Mouse (Mus musculus) heart, embryonic 13.5 days (tissue): ENCODE results near the gene Pak6. TPM values are rescaled to one million over a fixed set of nuclear protein-coding genes. Genes with fewer than 3 reads are reported as not detected.
A peak's percentile ranks its signal among the peaks of the same experiment; 100 is the strongest.
"Not testable (repeated sequence)": the region's sequence is repeated elsewhere in the genome, so short reads cannot be mapped to it uniquely, and the experiment has no call there.

Experiments
- ATAC-seq: fragments of 200-750 bp; cut with Nextera tagmentation; 2 replicates; pipeline ENCODE4 v1.8.0; 2017; ENCODE audit warnings: moderate TSS enrichment; ENCODE audit not compliant: insufficient number of reproducible peaks, low FRiP score, low TSS enrichment; ENCODE audit errors: extremely low read depth
- H3K27ac ChIP-seq: fragments of 300-500 bp; sonication (generic); replicated peaks from 2 replicates; pipeline ENCODE4 v1.5.1; 2015; ENCODE audit warnings: moderate library complexity, mild to moderate bottlenecking, inconsistent platforms
- H3K27me3 ChIP-seq: fragments of 300-500 bp; sonication (generic); replicated peaks from 2 replicates; pipeline ENCODE4 v1.6.1; 2015; ENCODE audit warnings: mild to moderate bottlenecking, inconsistent platforms
- H3K36me3 ChIP-seq: fragments of 300-500 bp; sonication (generic); 2 replicates; pipeline ENCODE4 v1.6.1; 2015; ENCODE audit warnings: mild to moderate bottlenecking, inconsistent platforms
- H3K4me1 ChIP-seq: fragments of 300-500 bp; sonication (generic); 2 replicates; pipeline ENCODE4 v1.6.1; 2015; ENCODE audit warnings: inconsistent platforms
- H3K4me2 ChIP-seq: fragments of 300-500 bp; sonication (generic); 2 replicates; pipeline ENCODE4 v1.6.1; 2015; ENCODE audit warnings: inconsistent platforms, mild to moderate bottlenecking, moderate library complexity
- H3K4me3 ChIP-seq: fragments of 300-500 bp; sonication (generic); 2 replicates; pipeline ENCODE4 v1.5.1; 2015; ENCODE audit warnings: moderate library complexity, mild to moderate bottlenecking, inconsistent platforms
- H3K9ac ChIP-seq: fragments of 300-500 bp; sonication (generic); 2 replicates; pipeline ENCODE4 v1.6.1; 2015; ENCODE audit warnings: inconsistent platforms, mild to moderate bottlenecking, moderate library complexity
- H3K9me3 ChIP-seq: fragments of 300-500 bp; sonication (generic); 2 replicates; pipeline ENCODE4 v1.6.1; 2016; ENCODE audit warnings: inconsistent platforms
- WGBS: fragments of 180-500 bp; shearing (Covaris S2); methylation state at CpG from one replicate; pipeline ENCODE4 v1.1.7; 2015; ENCODE audit warnings: mixed read lengths; 5-methylcytosine and 5-hydroxymethylcytosine counted together
- polyA plus RNA-seq: library from polyadenylated mRNA; unstranded; fragments of >200 nt; fragmentation: Nextera tagmentation; extraction: Ambion mirVana; gene quantifications from 2 replicates; pipeline ENCODE4 v1.2.1, GENCODE M21; 2015

Gene Pak6
- polyA plus RNA-seq, 1 experiment from 2014 or later = 7.5 TPM

- Histone ChIP-seq H3K4me1 (peaks cover 20% of the 10 kb centered on the region), H3K36me3 (peaks cover 72% of the 10 kb centered on the region), H3K9me3 (no peaks in the 10 kb centered on the region), H3K27ac (no peak overlapping the region), H3K9ac (no peak overlapping the region), H3K4me2 (no peak overlapping the region), H3K27me3 (no peaks in the 10 kb centered on the region), H3K4me3 (no peak overlapping the region)
- no peak for ATAC-seq
- 57% methylated on average over 3 of the region's 3 CpGs for WGBS
Observed at GRCm38 (mm10) chr2:118642942-118643341, 20.2 kb upstream of the Pak6 start.

DNA sequence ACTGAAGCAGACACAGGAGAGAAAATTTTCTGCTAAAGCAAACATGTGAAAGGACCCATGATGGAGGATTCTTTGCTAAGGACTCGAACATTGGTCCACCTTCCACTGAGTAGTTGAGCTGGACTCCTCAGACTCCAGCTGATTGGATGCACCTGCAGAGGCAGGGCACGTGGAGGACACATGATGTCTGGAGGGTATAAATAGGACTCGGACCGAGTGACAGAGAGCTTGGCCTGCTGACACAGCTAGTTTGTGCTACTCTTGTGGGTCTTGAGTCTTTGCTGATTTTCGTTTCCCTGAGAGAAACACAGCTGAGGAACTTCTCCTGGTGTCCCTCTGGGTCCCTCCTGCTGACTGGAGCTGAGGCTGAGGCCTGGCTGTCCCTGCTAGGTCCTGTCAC lies 16.4 kb upstream of the Pak6 start:
- H3K9me3 ChIP-seq = peaks cover 5% of the 10 kb centered on the region; the same call in 1 of the 2 replicates
- H3K27me3 ChIP-seq = no peaks in the 10 kb centered on the region
- no peak overlapping the region for H3K4me3 ChIP-seq
- ATAC-seq = no peak
- no peak overlapping the region for H3K9ac ChIP-seq
- peaks cover 9% of the 10 kb centered on the region; the same call in 1 of the 2 replicates for H3K4me1 ChIP-seq
- H3K4me2 ChIP-seq = no peak overlapping the region
- peak overlapping the region; percentile 15; the same call in 1 of the 2 replicates for H3K27ac ChIP-seq
- WGBS = 57% methylated on average over 5 of the region's 5 CpGs
- peaks cover 41% of the 10 kb centered on the region for H3K36me3 ChIP-seq

DNA sequence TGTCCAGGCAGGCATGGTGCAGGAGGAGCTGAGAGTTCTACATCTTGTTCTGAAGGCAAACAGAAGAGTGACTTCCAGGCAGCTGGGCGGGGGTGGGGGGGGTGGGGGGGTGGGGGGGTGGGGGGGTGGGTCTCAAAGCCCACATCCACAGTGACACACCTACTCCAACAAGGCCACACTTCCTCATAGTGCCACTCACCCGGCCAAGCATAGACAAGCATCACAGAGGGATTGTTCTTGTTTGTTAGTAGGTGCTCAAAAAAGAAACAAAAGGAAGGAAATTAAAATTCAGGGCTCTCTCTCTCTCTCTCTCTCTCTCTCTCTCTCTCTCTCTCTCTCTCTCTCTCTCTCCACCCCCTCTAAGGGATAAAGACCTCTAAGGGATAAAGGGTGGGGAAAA lies 12.4 kb upstream of the Pak6 start:
- H3K9me3 ChIP-seq, H3K4me3 ChIP-seq, H3K9ac ChIP-seq, H3K36me3 ChIP-seq, ATAC-seq, H3K27me3 ChIP-seq, H3K4me2 ChIP-seq, H3K27ac ChIP-seq: not testable (repeated sequence)
- 85% methylated on average over 2 of the region's 2 CpGs for WGBS
- peaks cover 13% of the 10 kb centered on the region; the same call in 1 of the 2 replicates for H3K4me1 ChIP-seq

DNA sequence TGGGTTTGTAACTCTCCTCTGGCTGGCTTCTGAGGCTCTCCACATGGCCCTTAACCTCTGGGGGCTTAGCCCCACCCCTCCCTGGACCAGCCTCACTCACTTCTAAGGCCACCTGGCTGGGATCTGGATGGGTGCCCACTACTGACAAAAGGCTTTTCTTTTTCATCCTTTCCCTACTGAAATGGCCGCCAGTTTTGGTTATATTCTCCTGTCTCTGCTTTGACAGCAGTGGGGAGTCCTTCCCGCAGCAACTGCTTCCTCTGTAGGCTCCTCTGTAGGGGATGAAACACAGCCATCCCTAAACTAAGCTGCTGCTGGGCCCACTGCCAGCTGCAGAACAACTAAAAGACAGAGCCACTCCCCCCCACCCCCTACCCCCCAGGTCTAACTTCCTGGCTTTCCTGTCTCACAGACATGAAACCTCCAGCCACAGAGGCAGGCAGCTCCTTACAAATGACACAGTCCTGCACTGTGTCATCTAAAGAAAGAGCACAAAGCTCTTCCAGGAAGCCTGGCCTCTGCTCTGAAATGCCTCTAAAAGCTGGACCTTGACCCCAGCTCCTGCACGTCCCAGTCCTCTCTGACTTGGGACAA lies 6.3 kb upstream of the Pak6 start:
- Histone ChIP-seq H3K9ac (peak overlapping the region; percentile 50; the same call in 1 of the 2 replicates), H3K4me3 (no peak overlapping the region), H3K9me3 (no peaks in the 10 kb centered on the region), H3K4me1 (peaks cover 48% of the 10 kb centered on the region), H3K27ac (peak overlapping the region; percentile 68), H3K27me3 (0 out of 2 replicates have a peak, but pooled peaks cover under 1% of the 10 kb centered on the region), H3K4me2 (no peak overlapping the region), H3K36me3 (no peaks in the 10 kb centered on the region)
- ATAC-seq = no peak
- WGBS = 32% methylated on average over 3 of the region's 3 CpGs

- ATAC-seq = peak; percentile 72
- 40% methylated on average over 4 of the region's 4 CpGs for WGBS
- H3K36me3 ChIP-seq = no peaks in the 10 kb centered on the region
- no peak overlapping the region for H3K9ac ChIP-seq
- H3K4me1 ChIP-seq = peaks cover 62% of the 10 kb centered on the region
- no peaks in the 10 kb centered on the region for H3K9me3 ChIP-seq
- H3K4me3 ChIP-seq = no peak overlapping the region
- peak overlapping the region; percentile 67; the same call in 1 of the 2 replicates for H3K4me2 ChIP-seq
- H3K27ac ChIP-seq = peak overlapping the region; percentile 78; the same call in 1 of the 2 replicates
- H3K27me3 ChIP-seq = peaks cover 13% of the 10 kb centered on the region
Observed at GRCm38 (mm10) chr2:118658457-118658856, 4.6 kb upstream of the Pak6 start.

DNA sequence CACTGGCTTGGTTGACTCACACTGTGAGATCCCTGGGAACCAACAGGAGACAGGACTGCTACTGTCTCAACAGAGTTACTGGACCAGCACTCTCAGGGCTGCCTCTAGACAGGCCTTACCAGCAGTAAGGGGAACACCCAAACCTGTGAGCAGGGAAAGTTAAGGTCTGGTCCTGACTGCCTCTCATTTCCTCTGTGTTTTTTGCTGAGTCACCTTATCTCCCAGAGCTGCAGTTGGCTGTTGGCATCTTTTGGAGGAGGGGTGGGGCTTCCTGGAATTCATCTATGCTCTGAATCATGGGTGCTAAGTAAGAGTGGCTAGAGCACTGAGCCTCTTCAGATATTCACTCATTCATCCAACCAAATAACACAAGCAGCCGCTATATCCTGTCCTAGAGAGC lies 4.0 kb upstream of the Pak6 start:
- Histone ChIP-seq H3K4me2 (peak overlapping the region; percentile 67), H3K4me3 (0 out of 2 replicates have a peak overlapping the region, but pooled peaks have one; percentile 50), H3K4me1 (peaks cover 68% of the 10 kb centered on the region), H3K36me3 (no peaks in the 10 kb centered on the region), H3K27me3 (peaks cover 18% of the 10 kb centered on the region), H3K27ac (peak overlapping the region; percentile 78), H3K9me3 (no peaks in the 10 kb centered on the region), H3K9ac (no peak overlapping the region)
- 63% methylated on average over 1 of the region's 1 CpGs for WGBS
- ATAC-seq = peak; percentile 56

GRCm38 (mm10) chr2:118659493-118659892 lies 3.6 kb upstream of the Pak6 start:
- ATAC-seq = no peak
- Histone ChIP-seq H3K4me3 (peak overlapping the region; percentile 50), H3K36me3 (no peaks in the 10 kb centered on the region), H3K4me1 (peaks cover 68% of the 10 kb centered on the region), H3K9me3 (no peaks in the 10 kb centered on the region), H3K4me2 (peak overlapping the region; percentile 67), H3K27me3 (peaks cover 22% of the 10 kb centered on the region), H3K27ac (peak overlapping the region; percentile 78), H3K9ac (peak overlapping the region; percentile 68; the same call in 1 of the 2 replicates)
- WGBS = 65% methylated on average over 12 of the region's 12 CpGs

DNA sequence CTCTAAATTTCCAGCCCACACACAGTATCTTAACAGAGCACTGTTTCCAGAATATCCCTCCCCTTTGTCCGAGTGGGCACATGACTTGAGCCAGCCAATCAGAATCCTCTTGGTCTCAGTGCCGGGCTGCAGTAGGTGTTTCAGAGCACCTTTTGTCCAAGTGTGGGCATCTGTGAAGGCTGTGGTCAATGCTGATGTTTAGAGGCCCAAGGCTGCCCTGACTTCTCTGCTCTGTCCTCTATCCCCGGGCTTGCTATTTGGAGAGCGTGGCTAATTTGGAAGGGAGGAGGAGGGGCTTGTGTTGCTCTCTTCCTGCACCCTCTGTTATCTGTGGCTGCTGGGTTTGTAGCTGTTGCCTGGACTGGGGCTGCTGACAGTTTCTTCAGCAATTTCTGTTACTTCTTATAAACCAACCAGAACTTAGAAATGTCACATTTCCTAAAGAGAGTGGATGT lies 3.1 kb upstream of the Pak6 start:
- Histone ChIP-seq H3K27ac (peak overlapping the region; percentile 78), H3K4me3 (peak overlapping the region; percentile 50), H3K4me1 (peaks cover 73% of the 10 kb centered on the region), H3K4me2 (peak overlapping the region; percentile 67), H3K9ac (peak overlapping the region; percentile 68), H3K9me3 (no peaks in the 10 kb centered on the region), H3K36me3 (no peaks in the 10 kb centered on the region), H3K27me3 (peaks cover 24% of the 10 kb centered on the region)
- peak; percentile 22; the same call in 1 of the 2 replicates for ATAC-seq
- WGBS = 0% methylated on average over 4 of the region's 4 CpGs

GRCm38 (mm10) chr2:118661891-118662290 lies 1.2 kb upstream of the Pak6 start:
- H3K4me3 ChIP-seq = no peak overlapping the region
- no peak overlapping the region for H3K27ac ChIP-seq

DNA sequence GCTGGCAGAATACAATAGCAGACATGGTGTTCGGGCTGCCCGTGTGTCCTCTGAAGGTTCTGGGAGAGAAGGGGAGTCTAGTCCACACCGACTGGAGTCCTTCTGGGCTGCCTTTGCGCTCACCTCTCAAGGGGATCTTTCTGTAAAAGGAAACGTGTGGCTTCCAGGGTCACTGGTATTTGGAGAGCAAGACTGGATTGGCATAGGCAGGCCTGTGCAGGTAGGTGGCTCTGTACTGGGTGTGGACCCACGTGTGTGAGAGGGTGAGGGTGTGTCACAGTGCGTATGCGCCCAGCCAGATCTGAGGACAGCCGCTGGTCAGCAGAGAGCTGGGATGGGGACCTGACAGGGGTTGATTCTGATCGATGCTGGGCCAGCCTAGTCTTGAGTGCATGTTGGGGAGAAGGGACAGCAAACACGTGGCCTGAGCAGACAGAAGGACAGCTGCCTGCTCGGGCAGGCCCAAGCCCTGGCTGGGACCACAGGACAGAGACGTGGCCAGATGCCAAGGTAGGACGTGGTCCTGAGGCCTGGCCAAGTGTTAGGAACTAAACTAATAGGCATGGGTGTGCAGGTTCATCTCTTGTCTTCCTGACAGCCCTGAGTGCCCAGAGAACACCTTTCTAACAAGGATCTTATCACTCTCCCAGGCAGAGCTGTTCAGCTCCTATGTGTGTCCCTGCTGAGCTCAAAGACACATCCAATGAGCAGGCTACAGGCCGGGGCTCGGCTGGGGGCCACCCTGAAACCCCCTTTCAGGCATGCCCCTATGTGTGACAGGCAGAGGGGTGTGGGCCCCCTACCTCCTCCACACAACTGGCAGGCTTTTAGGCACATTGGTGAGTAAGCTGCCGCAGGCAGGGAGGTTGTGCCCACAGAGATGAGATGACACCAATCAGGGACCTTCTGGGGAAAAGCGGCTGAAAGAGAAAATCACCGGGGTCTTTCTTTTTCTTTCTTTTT lies 982 bp downstream of the Pak6 start:
- 0 out of 2 replicates have a peak, but pooled peaks have one; percentile 17 for ATAC-seq
- Histone ChIP-seq H3K27ac (peak overlapping the region; percentile 25), H3K27me3 (peaks cover 28% of the 10 kb centered on the region), H3K4me1 (peaks cover 75% of the 10 kb centered on the region), H3K9me3 (no peaks in the 10 kb centered on the region), H3K9ac (peak overlapping the region; percentile 85), H3K4me3 (peak overlapping the region; percentile 61), H3K4me2 (peak overlapping the region; percentile 91), H3K36me3 (no peaks in the 10 kb centered on the region)
- WGBS = 36% methylated on average over 19 of the region's 19 CpGs

More at GRCm38 (mm10) chr2:118661891-118662290, 1.2 kb upstream of the Pak6 start:
- H3K4me2 ChIP-seq = no peak overlapping the region
- WGBS = 76% methylated on average over 9 of the region's 9 CpGs
- H3K27me3 ChIP-seq = peaks cover 28% of the 10 kb centered on the region
- ATAC-seq = no peak
- no peaks in the 10 kb centered on the region for H3K9me3 ChIP-seq
- peaks cover 82% of the 10 kb centered on the region for H3K4me1 ChIP-seq
- no peaks in the 10 kb centered on the region for H3K36me3 ChIP-seq
- H3K9ac ChIP-seq = no peak overlapping the region

DNA sequence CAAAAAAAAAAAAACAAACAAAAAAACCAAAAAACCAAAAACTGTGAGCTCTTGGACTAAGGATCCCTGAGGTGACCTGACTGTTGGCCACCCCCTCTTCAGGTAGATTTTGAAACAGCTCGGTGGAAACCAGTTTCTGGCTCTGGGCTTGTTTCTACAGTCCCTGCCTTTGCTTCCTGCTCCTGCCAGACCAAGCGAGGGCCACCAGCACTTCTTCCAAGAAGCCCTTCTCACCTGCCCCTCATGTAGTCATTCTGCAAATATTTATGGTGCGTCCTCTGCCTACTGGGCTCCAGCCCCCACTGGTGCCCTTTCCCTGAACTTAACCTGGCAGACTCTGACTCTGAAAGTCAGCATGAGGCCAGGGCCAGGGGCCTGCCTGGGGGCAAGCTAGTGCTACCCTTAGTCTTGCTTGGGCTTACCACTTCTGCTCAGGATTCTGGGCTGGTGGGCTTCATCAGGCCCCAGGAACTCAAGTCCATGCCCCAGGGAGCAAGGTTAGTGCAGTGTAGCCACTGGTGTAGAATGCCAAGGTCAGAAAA lies 1.9 kb downstream of the Pak6 start:
- Histone ChIP-seq H3K27ac (0 out of 2 replicates have a peak overlapping the region, but pooled peaks have one; percentile 28), H3K27me3 (peaks cover 28% of the 10 kb centered on the region), H3K36me3 (no peaks in the 10 kb centered on the region), H3K9me3 (no peaks in the 10 kb centered on the region), H3K4me3 (no peak overlapping the region), H3K9ac (peak overlapping the region; percentile 41), H3K4me2 (peak overlapping the region; percentile 32), H3K4me1 (peaks cover 75% of the 10 kb centered on the region)
- no peak for ATAC-seq
- 67% methylated on average over 3 of the region's 3 CpGs for WGBS
